Mouse (Mus musculus) ES-Bruce4 (cell line): ENCODE measurements at regions not wholly inside any gene's neighbourhood (a gene's known extent, or its start where the extent isn't known, plus 50 kb on each side); places are given as distances from the start of the nearest gene placed in this dataset.

Source experiments
- H3K27ac ChIP-seq: 2 replicates; pipeline ENCODE4 v1.5.1; 2012; ENCODE audit warnings: low read length, inconsistent platforms; ENCODE audit not compliant: insufficient read depth
- H3K27me3 ChIP-seq: 2 replicates; pipeline ENCODE4 v1.6.1; 2012; ENCODE audit warnings: mild to moderate bottlenecking, low read length, inconsistent platforms; ENCODE audit not compliant: control insufficient read depth, poor library complexity, insufficient read depth, severe bottlenecking
- H3K36me3 ChIP-seq: 2 replicates; pipeline ENCODE4 v1.6.1; 2012; ENCODE audit warnings: inconsistent platforms, mild to moderate bottlenecking, low read length, moderate library complexity; ENCODE audit not compliant: control insufficient read depth, poor library complexity, insufficient read depth, severe bottlenecking
- H3K4me1 ChIP-seq: one replicate; pipeline ENCODE4 v1.8.1; 2011; ENCODE audit warnings: low read length; ENCODE audit not compliant: control insufficient read depth, insufficient read depth
- H3K4me3 ChIP-seq: 2 replicates; pipeline ENCODE4 v1.5.1; 2011; ENCODE audit warnings: low read depth, mild to moderate bottlenecking, low read length
- H3K9ac ChIP-seq: 2 replicates; pipeline ENCODE4 v1.6.1; 2012; ENCODE audit warnings: low read depth, mild to moderate bottlenecking, inconsistent platforms; ENCODE audit not compliant: poor library complexity, severe bottlenecking
- H3K9me3 ChIP-seq: replicated peaks from 2 replicates; pipeline ENCODE4 v1.6.1; 2012; ENCODE audit warnings: mild to moderate bottlenecking, low read length, inconsistent platforms; ENCODE audit not compliant: control insufficient read depth, poor library complexity, insufficient read depth, severe bottlenecking
- CTCF ChIP-seq: IDR thresholded peaks from one replicate; pipeline ENCODE4 v1.8.1; 2011; ENCODE audit warnings: low read depth, low read length
- EP300 ChIP-seq: IDR thresholded peaks from 2 replicates; pipeline ENCODE4 v1.6.1; 2011; ENCODE audit warnings: low read depth, low read length; ENCODE audit not compliant: insufficient read depth
- POLR2A ChIP-seq: IDR thresholded peaks from one replicate; pipeline ENCODE4 v1.8.1; 2011; ENCODE audit warnings: low read length; ENCODE audit not compliant: insufficient read depth

DNA sequence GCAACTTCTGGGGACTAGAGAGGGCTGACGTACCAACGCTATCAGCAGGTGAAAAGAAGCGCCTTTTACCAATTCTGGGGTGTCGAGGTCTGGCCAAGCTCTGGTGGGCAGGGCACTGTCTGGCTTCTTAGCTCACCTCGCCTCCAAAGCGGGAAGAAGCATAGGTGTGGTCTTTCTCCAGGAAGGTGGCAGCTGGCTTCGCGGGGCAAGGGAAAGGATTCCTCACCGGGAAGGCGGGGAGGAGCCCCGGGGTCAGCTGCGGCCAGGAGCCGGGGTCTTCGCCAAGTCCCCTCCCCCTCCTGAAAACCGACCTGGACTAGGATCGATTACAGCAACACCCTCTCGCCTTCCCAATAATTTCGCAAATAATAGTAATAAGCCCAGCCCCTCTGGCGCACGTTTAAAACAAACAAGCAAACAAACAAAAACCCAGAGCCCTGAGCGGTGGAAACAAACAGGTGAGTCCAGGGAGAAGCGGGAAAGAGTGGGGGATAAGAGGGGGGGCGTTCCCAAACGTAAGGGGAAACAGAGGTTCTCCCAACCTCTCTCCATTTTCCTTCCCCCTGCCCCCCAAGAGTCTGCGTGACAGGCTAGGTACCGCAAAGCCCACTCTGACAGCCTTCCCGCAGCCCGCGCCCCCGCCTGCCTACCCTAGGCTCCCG is 63.5 kb upstream of the Ak4 start:
- H3K27me3 ChIP-seq, result no peaks in the 10 kb centered on the region
- H3K4me1 ChIP-seq, result peaks cover 3% of the 10 kb centered on the region
- H3K36me3 ChIP-seq, result no peaks in the 10 kb centered on the region
- H3K27ac ChIP-seq, result peak overlapping the region; percentile 45
- no peaks in the 10 kb centered on the region for H3K9me3 ChIP-seq
- TF ChIP-seq EP300, result no peak
- no peak for TF ChIP-seq POLR2A
- no peak for TF ChIP-seq CTCF
- peak overlapping the region; percentile 72 for H3K4me3 ChIP-seq
- H3K9ac ChIP-seq, result peak overlapping the region; percentile 98

DNA sequence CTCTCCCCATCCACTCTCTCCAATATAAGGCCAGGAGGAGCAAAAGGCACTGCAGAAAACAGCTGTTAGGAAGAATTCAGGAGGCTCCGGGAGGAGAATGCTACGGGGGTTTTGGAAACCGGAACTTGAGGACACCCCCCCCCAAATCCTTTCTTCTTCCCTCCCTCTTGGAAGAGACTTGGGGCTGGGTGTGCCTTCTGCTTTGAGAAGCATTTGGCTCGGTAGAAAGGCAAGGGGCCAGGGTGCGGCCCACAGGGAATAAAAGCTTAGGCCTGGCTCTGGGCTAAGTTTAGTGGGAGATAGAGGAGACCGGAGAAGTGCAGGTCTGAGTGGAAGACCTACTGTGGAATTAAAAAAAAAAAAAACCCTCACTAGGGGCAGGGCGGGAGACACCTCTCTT is 64.1 kb upstream of the Ak4 start:
- H3K4me3 ChIP-seq, result peak overlapping the region; percentile 72
- no peaks in the 10 kb centered on the region for H3K27me3 ChIP-seq
- no peak for TF ChIP-seq CTCF
- no peak for TF ChIP-seq EP300
- TF ChIP-seq POLR2A, result no peak
- H3K36me3 ChIP-seq, result no peaks in the 10 kb centered on the region; the same call in 1 of the 2 replicates
- peak overlapping the region; percentile 98 for H3K9ac ChIP-seq
- H3K27ac ChIP-seq, result peak overlapping the region; percentile 45
- H3K4me1 ChIP-seq, result peaks cover 3% of the 10 kb centered on the region
- H3K9me3 ChIP-seq, result no peaks in the 10 kb centered on the region

DNA sequence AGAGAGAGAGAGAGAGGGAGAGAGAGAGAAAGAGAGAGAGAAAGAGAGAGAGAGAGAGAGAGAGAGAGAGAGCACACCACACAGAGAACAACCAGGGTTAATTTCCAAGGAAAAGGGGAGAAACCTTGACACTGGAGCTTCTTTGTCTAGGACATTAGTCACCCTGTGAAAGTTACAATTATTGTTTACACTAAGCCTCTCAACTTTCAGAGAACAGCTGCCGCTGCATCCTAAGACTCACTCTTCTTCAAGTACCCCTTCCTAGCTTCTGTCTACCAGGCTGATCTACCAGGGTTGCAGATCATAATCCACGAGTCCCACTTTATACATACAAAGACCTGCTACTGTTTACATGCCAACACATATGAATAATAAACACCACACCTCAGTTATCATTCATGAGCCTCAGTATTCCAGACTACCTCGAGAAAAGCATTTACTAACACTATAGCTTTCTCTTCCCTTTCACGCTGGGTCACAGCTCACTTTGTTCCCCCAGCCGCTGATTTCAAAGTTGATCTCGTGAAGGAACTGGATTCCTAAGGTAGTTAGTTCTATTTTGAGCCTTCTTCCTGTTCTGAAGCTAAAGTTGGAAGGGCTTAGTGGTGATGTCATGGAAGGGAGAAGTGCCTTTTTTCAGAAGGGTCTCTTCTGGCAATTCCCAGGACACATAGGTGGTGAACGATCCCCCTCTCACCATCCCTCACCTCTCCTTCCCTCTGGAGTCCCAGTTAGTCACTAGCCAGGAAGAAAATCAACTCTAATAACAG is 64.8 kb upstream of the Ak4 start:
- Histone ChIP-seq H3K4me3 (peak overlapping the region; percentile 72), H3K9me3 (no peaks in the 10 kb centered on the region), H3K36me3 (no peaks in the 10 kb centered on the region; the same call in 1 of the 2 replicates), H3K9ac (peak overlapping the region; percentile 98), H3K27ac (peak overlapping the region; percentile 45; the same call in 1 of the 2 replicates), H3K27me3 (no peaks in the 10 kb centered on the region), H3K4me1 (peaks cover 3% of the 10 kb centered on the region)
- TF ChIP-seq POLR2A, result no peak
- no peak for TF ChIP-seq EP300
- TF ChIP-seq CTCF, result no peak

DNA sequence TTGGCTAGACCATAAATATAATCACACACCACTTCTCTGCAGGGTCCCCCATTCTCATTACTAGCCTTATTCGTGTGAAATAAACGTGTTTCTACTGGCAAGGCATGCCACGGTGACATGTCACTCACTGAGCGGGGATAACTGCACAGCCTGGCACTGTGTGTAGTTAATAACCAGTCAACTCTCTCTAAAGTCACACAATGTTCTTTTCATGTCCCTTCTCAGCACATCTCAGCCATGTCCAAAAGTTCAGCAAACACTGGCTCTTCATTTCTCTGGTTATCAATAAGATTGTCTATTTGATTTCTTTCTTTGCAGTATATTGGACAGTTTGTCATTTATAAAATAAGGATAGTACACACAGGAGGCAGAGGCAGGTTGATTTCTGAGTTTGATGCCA is 66.9 kb upstream of the Ak4 start:
- Histone ChIP-seq H3K27me3 (no peaks in the 10 kb centered on the region), H3K36me3 (peaks cover 3% of the 10 kb centered on the region; the same call in 1 of the 2 replicates), H3K9me3 (no peaks in the 10 kb centered on the region), H3K4me3 (no peak overlapping the region), H3K9ac (no peak overlapping the region), H3K27ac (no peak overlapping the region), H3K4me1 (peaks cover 3% of the 10 kb centered on the region)
- no peak for TF ChIP-seq POLR2A
- no peak for TF ChIP-seq CTCF
- no peak for TF ChIP-seq EP300

DNA sequence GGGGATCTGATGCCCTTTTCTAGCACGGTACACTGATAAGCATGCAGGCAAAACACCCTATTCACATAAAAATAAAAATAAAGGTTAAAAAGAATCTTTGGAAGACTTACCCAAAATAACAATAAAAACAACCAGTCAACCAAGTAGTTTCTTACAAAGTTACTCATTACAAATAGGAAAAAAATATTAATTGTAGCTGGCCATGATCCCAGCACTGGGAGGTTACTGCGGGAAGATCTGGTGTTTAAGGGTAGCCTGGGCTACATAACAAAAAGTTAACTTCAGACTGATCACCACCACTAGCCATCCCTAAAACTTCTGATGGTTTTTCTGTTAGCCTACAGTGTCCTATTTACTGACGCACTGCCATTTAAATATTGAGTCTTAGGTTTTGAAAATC is 67.4 kb upstream of the Ak4 start:
- TF ChIP-seq EP300, result no peak
- no peak for TF ChIP-seq CTCF
- no peak for TF ChIP-seq POLR2A
- H3K4me3 ChIP-seq, result no peak overlapping the region
- H3K27me3 ChIP-seq, result no peaks in the 10 kb centered on the region
- H3K9me3 ChIP-seq, result no peaks in the 10 kb centered on the region
- H3K27ac ChIP-seq, result no peak overlapping the region
- H3K9ac ChIP-seq, result no peak overlapping the region
- peaks cover 3% of the 10 kb centered on the region for H3K4me1 ChIP-seq
- peaks cover 3% of the 10 kb centered on the region; the same call in 1 of the 2 replicates for H3K36me3 ChIP-seq

DNA sequence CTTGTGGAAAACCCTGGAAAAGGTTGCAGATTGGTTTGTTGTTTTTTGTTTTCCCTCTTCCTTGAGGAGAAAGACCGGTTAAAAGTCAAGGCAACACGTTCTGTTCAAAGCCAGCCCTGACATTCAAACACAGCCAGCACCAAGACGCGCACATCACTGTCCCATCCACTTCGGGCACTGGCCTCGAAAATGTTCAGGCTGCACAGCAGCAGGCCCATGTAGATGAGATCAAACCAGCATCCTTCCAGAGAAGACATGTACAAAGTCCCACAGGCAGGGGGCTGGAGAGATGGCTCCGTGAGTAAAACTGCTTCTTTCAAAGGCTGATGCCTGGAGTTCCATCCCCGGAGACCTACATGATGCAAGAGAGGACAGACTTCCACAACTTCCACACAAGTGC is 68.4 kb upstream of the Ak4 start:
- peaks cover 3% of the 10 kb centered on the region for H3K4me1 ChIP-seq
- H3K9ac ChIP-seq, result no peak overlapping the region
- H3K9me3 ChIP-seq, result no peaks in the 10 kb centered on the region
- H3K4me3 ChIP-seq, result no peak overlapping the region
- no peaks in the 10 kb centered on the region for H3K27me3 ChIP-seq
- TF ChIP-seq CTCF (no peak), POLR2A (no peak), EP300 (no peak)
- H3K36me3 ChIP-seq, result peaks cover 8% of the 10 kb centered on the region
- peak overlapping the region; percentile 4; the same call in 1 of the 2 replicates for H3K27ac ChIP-seq
